Mouse (Mus musculus): ENCODE results near the gene Rere.
"Not testable (repeated sequence)": the region's sequence is repeated elsewhere in the genome, so short reads cannot be mapped to it uniquely, and the experiment has no call there.

Gene Rere

DNA sequence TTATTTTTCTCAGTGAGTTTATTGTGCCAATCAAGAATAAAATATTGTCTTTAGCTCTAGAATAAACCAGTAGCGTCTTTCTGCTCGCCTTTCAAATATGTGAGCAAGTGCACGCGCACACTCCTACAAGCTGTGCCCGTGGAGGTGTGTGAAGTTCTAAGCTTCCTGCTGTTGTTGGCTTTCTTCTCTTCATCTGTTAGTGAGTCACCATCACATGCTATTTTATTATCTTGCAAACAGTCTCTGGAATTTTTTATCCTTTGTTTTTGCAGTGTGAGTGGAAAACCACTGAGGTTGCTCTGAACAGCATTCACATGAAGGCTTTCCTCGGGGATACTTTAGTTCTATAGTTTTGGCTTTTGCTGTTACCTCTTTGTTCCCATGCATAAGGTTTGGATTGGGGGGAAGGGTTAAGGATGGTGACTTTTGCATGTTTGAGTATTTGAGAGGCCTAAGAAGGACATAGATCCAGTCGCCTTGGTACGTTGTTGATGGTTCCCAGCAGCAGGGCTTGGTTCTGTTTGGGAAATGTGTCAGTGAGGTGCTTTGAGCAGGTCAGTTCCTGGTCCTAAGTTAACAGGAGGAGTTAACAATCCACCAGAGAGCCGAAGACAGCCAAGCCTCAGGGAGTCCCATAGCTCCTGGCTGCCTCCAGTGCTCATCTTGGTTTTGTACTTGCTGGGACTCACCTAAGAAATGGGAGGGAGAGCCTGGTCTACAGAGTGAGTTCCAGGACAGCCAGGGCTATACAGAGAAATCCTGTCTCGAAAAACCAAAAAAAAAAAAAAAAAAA is 300.7 kb downstream of the Rere start:
- DNase-seq (ENCODE audit: low read depth, low spot score) = no peak

DNA sequence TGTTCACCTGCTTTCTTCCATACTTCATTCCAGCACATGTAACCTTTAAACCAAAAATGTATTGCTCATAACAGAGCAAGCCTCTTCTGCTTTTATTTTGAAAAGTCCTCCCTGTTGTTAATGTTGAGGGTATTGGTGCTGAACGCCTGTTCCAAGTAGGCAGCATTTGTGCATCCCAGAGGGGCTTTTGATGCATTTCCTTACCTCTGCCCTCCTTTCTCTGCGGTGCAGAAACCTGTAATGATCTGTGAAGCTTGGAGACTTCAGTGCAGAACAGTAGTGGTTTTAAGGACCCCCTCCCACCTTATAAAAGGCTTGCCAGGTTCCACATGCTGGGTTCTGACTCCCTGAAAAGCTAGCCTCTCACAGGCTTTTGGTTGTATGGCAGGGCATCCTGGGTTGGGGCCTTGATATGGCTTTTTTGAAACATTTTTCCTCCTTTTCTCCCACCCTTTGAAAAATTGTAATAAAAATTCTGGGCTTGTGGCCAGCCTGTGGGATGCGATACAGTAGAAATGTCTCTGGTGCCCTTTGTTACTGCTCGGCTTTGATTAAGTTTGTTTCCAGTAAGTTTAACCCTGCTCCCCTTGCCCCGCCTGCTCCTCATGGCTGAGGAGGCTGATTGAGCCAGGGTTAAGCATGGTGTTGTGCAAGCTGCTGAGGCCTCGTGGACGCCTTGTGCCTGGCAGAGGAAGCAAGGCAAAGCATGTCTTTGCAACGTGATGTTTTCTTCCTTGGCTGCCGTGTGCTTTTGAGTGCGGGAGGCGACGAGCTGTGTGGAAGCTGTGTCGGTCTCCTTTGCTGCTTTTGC is 301.7 kb downstream of the Rere start:
- no peak for DNase-seq (ENCODE audit: low read depth, low spot score)

DNA sequence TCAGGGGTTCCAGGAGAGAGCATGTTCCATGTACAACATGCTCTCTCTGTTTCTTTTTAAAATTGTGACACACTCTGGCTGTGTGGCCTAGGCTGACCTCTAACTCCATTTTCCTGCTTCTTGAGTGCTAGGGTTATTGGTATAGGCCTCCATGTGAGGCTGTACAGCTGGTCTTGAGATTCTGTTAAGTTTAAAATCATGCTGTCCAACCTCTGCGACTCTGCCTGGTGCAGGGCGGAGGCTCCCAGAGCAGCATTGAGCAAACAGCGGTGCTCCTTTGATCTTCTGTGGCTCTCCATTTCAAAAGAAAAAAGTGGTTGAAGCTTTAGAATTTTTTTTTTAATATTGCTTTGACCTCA is 302.3 kb downstream of the Rere start:
- no peak for DNase-seq (ENCODE audit: low read depth, low spot score)

DNA sequence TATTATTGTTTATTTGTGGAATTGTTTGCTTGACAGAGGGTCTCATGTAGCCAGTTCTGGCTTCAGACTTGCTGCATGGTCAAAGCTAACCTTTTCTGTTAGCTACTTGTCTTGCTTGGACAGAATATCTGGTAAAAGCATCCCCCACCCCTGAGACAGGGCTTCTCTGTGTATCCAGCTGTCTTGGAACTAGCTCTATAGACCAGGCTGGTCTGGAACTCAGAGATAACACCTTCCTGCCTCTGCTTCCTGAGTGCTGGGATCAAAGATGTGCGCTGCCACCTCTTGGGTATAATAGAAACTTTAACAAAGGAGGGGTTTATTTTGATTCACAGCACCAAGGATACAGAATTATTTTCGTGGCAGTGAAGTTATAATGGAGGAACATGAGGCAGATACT is 304.4 kb downstream of the Rere start:
- no peak for DNase-seq (ENCODE audit: low read depth, low spot score)

DNA sequence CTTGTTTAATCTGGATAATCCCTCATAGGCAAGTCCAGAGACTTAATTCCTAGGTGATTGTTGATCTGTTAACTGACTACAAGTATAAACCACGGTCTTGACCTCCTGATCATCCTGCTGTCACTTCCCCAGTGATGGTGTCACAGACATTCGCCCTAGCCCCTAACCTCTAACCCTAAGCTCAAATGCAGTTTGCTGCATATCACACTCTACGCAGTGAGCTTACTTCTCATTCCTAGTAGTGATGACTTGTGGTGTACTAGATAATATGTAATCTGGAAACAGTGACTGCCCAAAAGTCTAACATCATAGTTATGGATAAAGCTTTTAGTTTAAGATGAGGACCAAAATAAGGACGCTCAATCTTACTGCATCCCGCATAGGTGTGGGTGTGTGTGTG is 304.8 kb downstream of the Rere start:
- DNase-seq (ENCODE audit: low read depth, low spot score) = no peak

DNA sequence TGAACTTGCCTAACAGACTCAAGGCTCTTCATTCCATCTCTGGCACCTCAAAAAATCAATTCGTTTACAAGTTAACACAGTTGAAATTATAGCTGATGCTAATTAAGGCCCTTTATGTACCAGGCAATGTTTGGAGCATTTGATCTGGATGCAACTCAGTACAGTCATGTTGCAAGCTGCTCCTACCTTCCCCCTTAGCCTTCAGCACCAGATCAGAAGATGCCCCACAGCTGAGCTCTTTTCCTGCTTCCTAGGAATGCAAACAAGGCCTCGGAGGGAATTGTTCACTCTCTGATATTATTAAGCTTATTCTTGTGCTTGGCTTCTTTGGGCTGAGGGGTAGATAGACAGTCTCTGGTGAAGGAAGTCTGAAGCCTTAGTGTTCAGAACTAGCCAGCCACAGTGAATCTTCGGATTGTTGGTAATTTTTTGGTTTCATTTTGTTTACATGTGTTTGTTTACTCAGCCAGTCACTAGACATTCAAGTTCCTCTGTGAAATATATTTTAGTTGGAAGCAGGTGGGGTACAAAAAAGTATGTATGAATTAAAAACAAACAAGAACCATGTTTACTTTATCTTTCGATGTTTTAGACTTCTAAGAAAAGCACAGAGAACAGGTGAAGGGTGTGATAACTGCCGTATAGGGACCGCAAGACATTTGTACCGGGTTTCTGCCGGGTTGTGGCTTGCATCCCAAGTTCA is 306.3 kb downstream of the Rere start:
- DNase-seq (ENCODE audit: low read depth, low spot score) = no peak

DNA sequence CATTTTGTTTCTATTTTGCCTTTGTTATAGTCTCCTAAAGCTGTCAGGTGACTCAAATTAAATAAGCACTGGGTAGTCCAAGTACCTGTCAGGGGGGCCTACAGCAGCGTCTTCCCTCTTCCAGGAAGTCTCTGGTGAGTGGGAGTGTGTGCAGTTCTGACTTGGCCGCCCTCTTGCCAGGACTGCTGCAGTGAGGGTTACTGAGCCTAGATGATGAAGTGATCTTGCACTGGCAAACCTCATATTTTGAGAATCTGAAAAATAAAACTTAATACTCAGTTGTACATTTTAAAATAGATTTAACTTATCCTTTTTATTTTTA is 306.8 kb downstream of the Rere start:
- no peak for DNase-seq (ENCODE audit: low read depth, low spot score)

DNA sequence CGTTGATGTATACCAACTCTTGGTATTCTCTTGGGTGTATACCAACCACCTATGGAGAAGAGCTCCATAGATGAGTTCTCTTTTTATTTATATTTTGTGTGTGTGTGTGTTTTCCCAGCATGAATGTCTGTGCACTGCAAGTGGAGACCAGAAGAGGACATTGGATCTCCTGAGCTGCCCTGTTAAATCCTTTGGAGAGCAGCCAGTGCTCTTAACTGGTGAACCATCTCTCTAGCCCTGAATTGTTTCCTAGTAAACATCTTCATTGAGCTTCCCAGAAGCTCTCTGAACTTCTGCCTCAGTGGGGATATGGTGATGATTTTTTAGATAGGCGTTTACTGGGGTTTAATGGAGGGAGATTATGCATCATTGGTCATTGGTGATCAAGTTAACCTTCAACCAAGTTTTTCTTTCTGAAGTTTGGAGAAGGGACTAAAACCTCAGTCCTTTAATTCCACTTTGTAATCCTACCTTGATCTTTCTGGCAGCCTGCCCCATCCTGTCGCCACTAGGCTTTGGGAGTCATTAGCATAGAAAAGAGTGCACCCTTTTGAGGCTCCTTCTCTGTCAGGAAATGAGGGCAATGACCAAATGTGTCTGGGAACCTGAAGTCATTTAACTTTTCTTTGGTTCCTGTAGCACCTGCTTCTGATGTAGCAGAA is 309.3 kb downstream of the Rere start:
- no peak for DNase-seq (ENCODE audit: low read depth, low spot score)

DNA sequence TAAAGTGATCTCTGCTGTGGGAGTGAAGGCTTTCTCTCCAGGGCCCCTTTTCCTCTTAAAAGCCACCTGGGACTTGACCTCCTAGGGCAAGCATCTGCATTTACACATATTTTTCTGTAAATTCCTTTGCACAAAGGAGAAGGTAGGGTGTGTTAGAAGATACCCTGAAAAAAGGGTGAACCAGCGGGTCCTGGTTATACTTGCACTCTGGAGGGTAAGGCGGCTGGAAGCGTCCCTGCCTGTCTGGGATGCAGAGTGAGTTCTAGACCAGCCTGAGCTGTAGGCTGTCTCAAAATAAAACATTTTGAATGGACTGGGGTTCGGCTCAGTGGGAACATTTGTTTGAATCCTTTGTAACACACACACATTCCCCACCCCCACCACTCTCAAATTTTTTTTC is 310.2 kb downstream of the Rere start:
- no peak for DNase-seq (ENCODE audit: low read depth, low spot score)

DNA sequence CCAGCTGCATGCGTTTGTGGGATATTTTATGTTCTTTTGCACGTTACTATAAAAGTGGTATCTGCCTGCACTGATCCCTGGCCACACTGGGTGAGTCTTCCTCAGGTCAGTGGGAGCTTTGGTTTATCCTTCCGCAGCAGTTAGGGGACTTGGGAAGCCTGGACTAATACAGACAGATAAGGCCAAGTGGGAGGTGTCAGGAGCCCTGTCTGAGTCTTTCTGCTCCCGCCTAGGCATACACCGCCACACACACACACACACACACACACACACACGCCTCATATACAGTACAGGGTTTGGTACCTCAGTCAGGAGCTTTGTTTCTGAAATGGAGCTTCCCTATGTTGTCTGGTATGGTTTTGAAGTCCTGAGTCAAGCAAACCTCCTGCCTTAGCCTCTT is 310.6 kb downstream of the Rere start:
- DNase-seq (ENCODE audit: low read depth, low spot score) = no peak

DNA sequence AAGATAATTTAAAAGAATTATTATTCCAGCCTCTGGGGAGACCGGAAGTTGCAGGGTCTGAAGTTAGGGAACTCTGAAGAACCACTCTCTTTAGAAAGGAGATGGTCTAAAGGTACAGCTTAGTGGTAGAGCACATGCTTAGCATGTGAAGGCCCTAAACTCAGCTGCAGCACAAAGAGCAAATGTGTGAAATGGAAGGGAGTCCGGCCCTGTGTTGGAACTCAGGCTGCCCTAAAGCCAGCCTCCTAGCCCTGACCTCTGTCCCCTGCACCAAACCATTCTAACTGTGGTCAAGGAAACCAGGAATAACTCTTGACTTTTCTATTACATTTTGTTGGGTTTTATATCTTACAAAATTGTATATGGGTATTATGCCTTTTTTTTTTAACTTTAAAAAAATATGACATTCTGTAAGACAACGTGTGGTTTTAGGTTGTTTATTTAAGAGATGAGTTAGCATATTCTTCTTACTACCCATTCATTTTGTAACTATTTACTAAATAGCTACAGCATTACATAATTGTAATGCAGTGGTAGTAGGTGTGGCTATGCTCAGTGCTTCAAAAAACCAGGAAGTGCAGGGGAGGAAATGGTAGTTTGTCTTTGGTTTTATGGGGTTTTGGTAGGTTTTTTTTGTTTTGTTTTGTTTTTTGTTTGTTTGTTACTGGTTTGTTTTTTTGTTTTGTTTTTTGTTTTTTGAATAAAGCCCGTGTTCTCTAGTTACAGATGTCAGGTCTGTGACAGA is 312.2 kb downstream of the Rere start:
- no peak for DNase-seq (ENCODE audit: low read depth, low spot score)

DNA sequence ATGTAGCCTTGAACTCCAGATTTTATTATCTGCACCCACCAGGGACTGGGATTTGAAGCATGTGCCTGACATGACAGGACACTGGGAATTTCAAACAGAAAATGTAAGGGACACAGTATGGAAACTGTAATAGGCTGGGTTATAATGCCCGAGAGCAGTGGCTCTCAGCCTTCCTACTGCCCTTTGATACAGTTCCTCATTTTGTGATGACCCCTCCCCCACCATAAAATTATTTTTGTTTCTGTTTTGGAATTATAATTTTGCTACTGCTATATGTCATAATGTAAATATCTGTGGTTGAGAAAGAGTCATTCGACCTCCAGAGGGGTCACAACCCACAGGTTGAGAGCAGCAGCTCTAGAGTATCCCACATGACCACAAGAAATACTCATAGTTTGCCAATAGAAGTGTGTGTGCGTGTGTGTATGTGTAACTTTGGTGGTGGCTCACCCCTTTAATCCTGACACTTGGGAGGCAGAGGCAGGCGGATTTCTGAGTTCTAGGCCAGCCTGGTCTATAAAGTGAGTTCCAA is 312.9 kb downstream of the Rere start:
- DNase-seq (ENCODE audit: low read depth, low spot score) = no peak

DNA sequence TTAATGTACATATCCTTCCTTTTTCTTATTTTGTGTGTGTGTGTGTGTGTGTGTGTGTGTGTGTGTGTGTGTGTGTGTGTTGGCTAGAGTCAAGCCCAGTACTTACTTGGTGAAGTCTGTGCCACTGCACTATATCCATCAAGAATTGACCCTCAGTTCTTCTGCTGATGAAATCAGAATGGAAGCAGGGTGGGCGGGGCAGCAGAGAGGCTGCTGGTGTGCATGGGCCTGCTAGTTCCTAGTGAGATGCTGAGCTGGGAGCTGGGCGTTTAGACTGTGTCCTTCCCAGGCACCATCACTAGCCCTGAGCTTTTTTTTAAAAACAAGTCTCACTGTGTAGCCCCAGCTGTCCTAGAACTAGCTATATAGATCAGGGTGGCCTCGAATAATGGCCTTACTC is 313.6 kb downstream of the Rere start:
- no peak for DNase-seq (ENCODE audit: low read depth, low spot score)

DNA sequence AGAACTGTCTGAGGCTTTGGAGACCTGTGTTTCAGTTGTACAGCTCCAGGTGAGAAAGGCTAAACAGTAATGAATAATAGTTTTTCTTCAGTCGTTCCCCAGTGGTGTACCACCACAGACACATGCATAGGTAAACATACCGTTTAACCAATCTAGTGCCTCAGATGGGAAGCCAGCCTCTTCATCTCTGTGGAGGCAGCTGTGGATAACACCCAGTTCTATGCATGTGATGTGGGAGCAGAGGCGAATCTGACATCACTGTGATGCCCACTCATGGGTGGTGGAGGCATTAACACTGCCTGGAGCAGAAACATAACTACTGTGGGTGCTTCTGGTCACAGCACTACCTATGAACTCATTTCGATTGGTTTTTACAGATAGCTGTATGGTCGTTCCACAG is 314.5 kb downstream of the Rere start:
- no peak for DNase-seq (ENCODE audit: low read depth, low spot score)

DNA sequence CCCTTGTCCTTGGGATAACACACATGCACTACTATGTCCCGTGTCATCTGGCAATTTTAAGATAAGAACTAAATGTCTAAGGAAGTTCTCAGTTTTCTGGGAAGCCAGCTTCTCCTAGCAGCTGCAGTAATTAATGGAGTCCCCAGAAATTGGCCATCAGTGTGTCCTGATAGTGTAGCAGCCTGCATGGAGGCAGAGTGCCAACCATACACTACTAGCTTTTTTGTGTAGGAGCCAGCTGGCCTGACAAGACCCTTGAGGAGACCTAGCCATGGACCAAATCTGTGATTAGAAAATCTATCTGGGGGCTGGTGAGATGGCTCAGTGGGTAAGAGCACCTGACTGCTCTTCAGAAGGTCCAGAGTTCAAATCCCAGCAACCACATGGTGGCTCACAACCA is 317.2 kb downstream of the Rere start:
- DNase-seq (ENCODE audit: low read depth, low spot score) = no peak

DNA sequence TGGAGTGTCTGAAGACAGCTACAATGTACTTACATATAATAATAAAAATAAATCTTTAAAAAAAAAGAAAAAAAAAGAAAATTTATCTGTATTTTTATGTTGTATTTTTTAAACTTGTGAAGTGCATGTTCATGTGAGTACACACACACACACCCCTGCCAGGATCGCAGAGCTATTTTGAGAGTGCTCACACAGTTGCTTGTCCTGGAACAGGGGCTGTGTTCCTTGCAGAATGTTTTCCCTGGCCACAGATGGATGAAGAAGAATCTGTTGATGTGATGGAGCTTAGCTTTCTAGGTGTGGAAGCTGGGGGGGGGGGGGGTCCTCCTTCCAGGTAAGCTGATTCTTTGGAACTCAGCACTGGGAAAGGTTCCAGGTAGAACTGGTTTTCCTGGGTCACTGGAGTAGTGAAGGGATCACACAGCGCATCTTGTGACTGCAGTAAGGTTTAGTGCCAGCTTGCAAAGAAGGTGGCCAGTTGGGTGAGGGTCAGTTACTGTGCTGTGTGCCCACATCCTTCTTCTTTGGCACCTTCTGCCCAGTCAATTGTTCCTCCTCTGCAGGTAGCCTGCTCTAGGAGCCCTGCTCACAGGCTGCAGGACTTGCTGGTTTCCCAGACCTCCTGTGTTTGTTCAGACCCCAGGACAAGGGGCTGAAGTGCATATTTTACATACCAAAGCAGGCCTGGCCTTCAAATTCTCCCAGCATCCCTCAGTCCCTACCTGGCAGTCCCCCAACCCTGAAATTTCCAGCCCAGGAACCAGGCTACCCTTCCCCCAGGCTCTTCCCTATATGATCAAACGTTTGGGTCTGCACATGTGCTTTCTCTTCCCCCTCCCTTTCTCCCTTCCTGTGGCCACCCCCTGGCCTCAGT is 317.9 kb downstream of the Rere start:
- DNase-seq (ENCODE audit: low read depth, low spot score) = no peak

DNA sequence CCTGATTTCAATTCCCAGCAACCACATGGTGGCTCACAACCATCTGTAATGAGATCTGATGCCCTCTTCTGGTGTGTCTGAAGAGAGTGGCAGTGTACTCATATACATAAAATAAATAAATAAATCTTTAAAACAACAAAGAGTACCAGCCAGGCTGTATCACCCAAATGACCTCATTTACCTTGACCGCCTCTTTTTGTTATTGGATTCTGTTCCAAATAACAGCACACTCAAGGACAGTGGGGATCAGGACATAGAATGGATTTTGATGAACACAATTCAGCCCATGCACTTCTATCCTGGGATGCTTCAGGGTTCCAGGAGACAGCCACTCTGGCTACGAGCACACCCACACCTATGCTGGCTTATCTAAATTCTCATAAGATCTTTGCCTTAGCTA is 319.1 kb downstream of the Rere start:
- DNase-seq (ENCODE audit: low read depth, low spot score) = not testable (repeated sequence)

DNA sequence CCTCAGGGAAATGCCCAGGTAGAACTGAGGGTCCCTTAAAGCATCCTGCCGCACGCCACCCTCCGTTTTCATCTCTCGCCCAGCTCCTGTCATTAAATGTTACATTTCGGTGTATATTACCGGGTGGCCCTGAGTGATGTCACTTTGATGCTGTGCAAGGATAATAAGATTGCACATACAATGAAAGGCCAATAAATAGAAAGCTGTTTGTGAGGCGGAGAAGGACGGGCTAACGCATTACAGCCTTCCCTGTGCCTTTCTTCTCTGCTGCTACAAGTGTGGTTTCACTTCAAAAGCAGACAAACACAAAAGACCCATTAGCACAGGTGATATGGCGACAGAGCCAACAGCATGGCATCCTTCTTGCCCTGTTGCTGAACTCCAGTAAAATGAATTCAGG is 320.0 kb downstream of the Rere start:
- DNase-seq (ENCODE audit: low read depth, low spot score) = no peak

DNA sequence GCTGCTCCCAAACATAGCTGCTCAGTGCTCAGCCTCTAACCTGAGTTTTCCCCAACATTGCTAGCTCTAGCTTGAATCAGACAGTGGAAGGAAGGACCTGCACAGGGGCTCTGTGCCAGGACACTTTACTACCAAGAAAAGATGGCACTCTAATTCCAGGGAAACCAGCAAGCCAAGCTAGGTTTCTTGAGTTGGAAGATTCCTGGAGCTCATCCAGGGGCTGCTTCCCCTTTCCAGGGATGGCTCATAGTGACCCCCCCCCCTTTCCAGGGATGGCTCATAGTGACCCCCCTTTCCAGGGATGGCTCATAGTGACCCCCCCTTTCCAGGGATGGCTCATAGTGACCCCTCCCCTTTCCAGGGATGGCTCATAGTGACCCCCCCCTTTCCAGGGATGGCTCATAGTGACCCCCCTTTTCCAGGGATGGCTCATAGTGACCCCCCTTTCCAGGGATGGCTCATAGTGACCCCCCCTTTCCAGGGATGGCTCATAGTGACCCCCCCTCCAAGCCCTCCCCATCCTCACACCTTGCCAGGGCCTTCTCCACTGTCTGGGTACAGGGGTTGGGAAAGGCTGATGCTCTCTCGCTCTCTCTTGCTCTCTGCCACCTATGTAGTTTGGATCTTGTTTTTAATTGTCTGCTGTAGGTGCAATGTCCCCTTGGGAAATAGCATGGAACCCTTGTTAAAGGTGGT is 322.1 kb downstream of the Rere start:
- no peak for DNase-seq (ENCODE audit: low read depth, low spot score)

DNA sequence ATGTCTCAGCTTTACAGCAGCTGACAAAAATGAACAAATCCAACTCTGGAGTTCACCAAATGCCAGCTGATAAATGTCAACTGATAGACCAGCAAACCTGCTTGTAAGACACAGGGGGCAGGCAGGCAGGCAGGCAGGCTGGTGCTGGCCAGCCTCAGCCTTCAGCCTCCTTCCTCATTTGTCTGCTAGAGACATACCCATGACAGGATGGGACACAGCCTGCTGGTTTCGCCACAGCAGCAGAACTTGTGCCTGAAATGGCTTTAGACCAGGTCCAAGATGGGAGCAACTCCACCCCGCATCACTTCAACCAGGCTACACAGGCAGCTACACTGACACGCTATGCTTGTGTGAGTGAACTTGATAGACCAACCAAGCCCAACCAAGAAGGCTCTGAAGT is 324.4 kb downstream of the Rere start:
- no peak for DNase-seq (ENCODE audit: low read depth, low spot score)

All from retina, postnatal 7 days (tissue).